Mouse (Mus musculus) midbrain, embryonic 11.5 days (tissue): ENCODE results near the gene Agfg1. TPM values are rescaled to one million over a fixed set of nuclear protein-coding genes. Genes with fewer than 3 reads are reported as not detected.
A peak's percentile ranks its signal among the peaks of the same experiment; 100 is the strongest.

ENCODE experiments used
- ATAC-seq: fragments of 200-750 bp; cut with Nextera tagmentation; 2 replicates; pipeline ENCODE4 v1.8.0; 2017; ENCODE audit warnings: moderate TSS enrichment, moderate library complexity; ENCODE audit not compliant: low FRiP score
- DNase-seq: peaks from one replicate; pipeline ENCODE4 v3.0.0; 2015; ENCODE audit warnings: low spot score; ENCODE audit errors: missing footprints
- H3K27ac ChIP-seq: fragments of 300-500 bp; sonication (generic); 2 replicates; pipeline ENCODE4 v1.5.1; 2014; ENCODE audit warnings: low read depth, low read length
- H3K27me3 ChIP-seq: fragments of 300-500 bp; sonication (generic); 2 replicates; pipeline ENCODE4 v1.6.1; 2014; ENCODE audit warnings: mild to moderate bottlenecking, low read length, moderate library complexity, mixed read lengths; ENCODE audit not compliant: control insufficient read depth, insufficient read depth
- H3K36me3 ChIP-seq: fragments of 300-500 bp; sonication (generic); 2 replicates; pipeline ENCODE4 v1.6.1; 2014; ENCODE audit warnings: mild to moderate bottlenecking, low read length, moderate library complexity, mixed read lengths; ENCODE audit not compliant: control insufficient read depth, insufficient read depth
- H3K4me1 ChIP-seq: fragments of 300-500 bp; sonication (generic); 2 replicates; pipeline ENCODE4 v1.6.1; 2014; ENCODE audit warnings: low read length; ENCODE audit not compliant: control insufficient read depth, insufficient read depth
- H3K4me2 ChIP-seq: fragments of 300-500 bp; sonication (generic); 2 replicates; pipeline ENCODE4 v1.6.1; 2014; ENCODE audit warnings: mild to moderate bottlenecking, moderate library complexity
- H3K4me3 ChIP-seq: fragments of 300-500 bp; sonication (generic); 2 replicates; pipeline ENCODE4 v1.5.1; 2014; ENCODE audit warnings: low read depth, low read length
- H3K9ac ChIP-seq: fragments of 300-500 bp; sonication (generic); 2 replicates; pipeline ENCODE4 v1.6.1; 2014; ENCODE audit warnings: low read length
- H3K9me3 ChIP-seq: fragments of 300-500 bp; sonication (generic); 2 replicates; pipeline ENCODE4 v1.6.1; 2016; ENCODE audit warnings: low read length; ENCODE audit not compliant: control insufficient read depth
- WGBS: fragments of 180-500 bp; shearing (Covaris S2); extraction: QIAGEN DNeasy Blood & Tissue Kit; methylation state at CpG from one replicate; pipeline ENCODE4 v1.1.7; 2014; 5-methylcytosine and 5-hydroxymethylcytosine counted together
- polyA plus RNA-seq: library from polyadenylated mRNA; unstranded; fragments of >200 nt; fragmentation: Nextera tagmentation; extraction: Ambion mirVana; gene quantifications from 2 replicates; pipeline ENCODE4 v1.2.1, GENCODE M21; 2014

Agfg1 gene
- polyA plus RNA-seq, 1 experiment from 2014 or later = 48.7 TPM

DNA sequence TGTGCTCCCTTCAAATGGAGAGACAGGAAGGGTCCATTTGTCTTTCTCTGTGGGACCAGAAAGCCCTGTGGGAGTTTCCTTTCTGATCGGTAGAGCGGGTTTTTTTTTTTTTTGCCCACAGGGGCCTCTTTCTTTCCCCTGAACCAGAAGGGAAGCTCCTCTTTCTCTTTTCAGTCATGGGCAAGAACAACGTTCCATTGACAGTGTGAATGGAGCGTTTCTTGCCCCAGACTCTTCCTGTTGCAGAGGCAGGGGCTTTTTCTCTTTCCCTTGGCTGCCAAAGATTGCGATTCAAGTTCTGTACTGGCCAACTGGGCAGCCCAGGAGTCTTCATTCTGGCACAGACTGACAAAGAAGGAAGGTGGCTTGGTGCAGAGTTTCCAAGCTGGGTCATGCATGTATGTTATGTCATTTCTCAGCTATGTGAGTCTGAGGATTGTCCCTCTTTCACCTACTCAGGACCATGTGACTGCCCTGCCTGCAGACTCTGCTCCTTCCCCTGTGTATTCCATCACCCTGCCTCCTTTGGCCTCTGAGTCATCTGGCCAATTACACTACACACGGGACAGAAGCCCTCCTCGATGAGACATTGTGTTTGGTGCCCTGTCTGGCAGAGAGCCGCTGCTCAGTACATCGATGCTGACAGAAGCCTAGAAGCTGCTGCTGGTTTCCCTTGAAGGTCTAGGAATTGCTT, 7.6 kb upstream of the Agfg1 start:
- WGBS = 78% methylated on average over 9 of the region's 9 CpGs
- no peak for ATAC-seq
- no peak overlapping the region for H3K27ac ChIP-seq

DNA sequence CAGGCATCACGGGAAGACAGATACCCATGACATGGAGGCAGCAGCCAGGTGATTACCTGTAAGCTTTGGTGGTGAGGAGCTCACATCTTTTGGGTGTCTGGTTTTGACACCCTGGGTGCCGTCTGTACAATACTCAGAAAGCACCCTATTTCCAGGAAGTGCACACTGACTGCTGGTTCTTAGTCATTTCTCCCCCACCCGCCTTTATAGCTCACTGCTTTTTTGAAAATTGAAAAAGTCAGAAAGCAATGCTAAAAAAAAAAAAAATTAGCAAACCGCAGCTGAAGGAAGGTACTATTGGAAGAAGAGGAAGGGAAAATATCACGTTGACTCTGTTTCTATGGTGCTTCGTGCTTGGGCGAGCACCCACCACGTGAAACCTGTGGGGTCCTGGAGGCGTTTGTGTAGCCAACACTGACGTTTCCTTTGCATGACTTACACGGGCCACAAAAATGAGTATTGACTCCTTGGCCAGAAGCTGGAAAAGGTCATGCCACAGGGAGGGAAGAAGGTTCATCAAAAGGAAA, 6.7 kb upstream of the Agfg1 start:
- H3K9ac ChIP-seq = no peak overlapping the region
- DNase-seq (no peak), ATAC-seq (no peak)
- H3K4me2 ChIP-seq = no peak overlapping the region
- H3K4me1 ChIP-seq = no peaks in the 10 kb centered on the region
- H3K9me3 ChIP-seq = no peaks in the 10 kb centered on the region
- 69% methylated on average over 11 of the region's 11 CpGs for WGBS
- H3K27ac ChIP-seq = no peak overlapping the region
- H3K4me3 ChIP-seq = no peak overlapping the region
- no peaks in the 10 kb centered on the region for H3K27me3 ChIP-seq
- no peaks in the 10 kb centered on the region for H3K36me3 ChIP-seq

More for the DNA sequence above, 7.6 kb upstream of the Agfg1 start:
- no peak overlapping the region for H3K4me3 ChIP-seq
- H3K36me3 ChIP-seq = no peaks in the 10 kb centered on the region
- no peaks in the 10 kb centered on the region for H3K9me3 ChIP-seq
- no peak overlapping the region for H3K9ac ChIP-seq
- no peak overlapping the region for H3K4me2 ChIP-seq
- no peaks in the 10 kb centered on the region for H3K27me3 ChIP-seq
- H3K4me1 ChIP-seq = no peaks in the 10 kb centered on the region
- no peak for DNase-seq

DNA sequence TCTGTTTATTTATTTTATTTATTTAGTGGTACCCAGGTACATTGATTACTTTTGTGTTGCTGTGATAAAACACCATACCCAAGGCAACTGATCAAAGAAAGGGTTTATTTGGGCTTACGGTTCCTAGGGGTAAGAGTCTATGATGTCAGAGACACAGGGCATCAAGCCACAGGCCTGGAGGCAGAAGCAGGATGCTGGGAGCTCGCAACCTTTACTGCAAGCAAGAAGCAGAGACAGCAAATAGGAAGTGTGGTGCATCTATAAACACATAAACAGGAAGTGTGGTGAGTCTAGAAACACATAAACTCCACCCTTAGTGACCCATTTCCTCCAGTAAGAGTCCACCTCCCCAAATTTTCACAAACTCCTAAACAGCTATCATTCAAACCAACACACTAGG, 5.8 kb upstream of the Agfg1 start:
- H3K4me2 ChIP-seq = no peak overlapping the region
- no peaks in the 10 kb centered on the region for H3K36me3 ChIP-seq
- H3K9me3 ChIP-seq = no peaks in the 10 kb centered on the region
- no peaks in the 10 kb centered on the region for H3K27me3 ChIP-seq
- H3K9ac ChIP-seq = no peak overlapping the region
- H3K4me1 ChIP-seq = no peaks in the 10 kb centered on the region
- DNase-seq (no peak), ATAC-seq (no peak)
- no peak overlapping the region for H3K27ac ChIP-seq
- no peak overlapping the region for H3K4me3 ChIP-seq
- WGBS = 87% methylated on average over 2 of the region's 2 CpGs

DNA sequence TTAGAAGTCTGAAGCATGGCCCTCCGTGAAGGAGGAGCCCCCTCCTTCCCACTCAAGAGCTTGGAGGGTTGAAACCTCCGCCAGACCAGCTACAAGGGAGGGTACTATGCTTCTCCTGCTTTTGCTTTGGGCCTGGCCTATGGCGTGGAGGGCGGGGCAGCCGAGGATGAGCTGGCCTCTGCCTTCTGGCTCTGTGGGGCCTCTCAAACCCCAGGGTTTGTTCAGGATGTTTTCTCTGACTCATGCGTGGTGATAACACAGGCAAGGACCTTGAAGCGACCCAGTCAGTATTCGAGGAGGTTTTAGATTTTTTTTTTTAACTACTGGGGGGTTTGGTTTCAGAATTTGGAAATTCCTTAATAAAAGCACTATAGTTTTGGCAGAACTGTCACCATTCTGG, 4.7 kb upstream of the Agfg1 start:
- Histone ChIP-seq H3K9ac (no peak overlapping the region), H3K27ac (no peak overlapping the region), H3K27me3 (no peaks in the 10 kb centered on the region), H3K4me2 (no peak overlapping the region), H3K36me3 (no peaks in the 10 kb centered on the region), H3K4me3 (no peak overlapping the region), H3K4me1 (0 out of 2 replicates have a peak, but pooled peaks cover 2% of the 10 kb centered on the region), H3K9me3 (no peaks in the 10 kb centered on the region)
- ATAC-seq (no peak), DNase-seq (no peak)
- WGBS = 72% methylated on average over 8 of the region's 8 CpGs

DNA sequence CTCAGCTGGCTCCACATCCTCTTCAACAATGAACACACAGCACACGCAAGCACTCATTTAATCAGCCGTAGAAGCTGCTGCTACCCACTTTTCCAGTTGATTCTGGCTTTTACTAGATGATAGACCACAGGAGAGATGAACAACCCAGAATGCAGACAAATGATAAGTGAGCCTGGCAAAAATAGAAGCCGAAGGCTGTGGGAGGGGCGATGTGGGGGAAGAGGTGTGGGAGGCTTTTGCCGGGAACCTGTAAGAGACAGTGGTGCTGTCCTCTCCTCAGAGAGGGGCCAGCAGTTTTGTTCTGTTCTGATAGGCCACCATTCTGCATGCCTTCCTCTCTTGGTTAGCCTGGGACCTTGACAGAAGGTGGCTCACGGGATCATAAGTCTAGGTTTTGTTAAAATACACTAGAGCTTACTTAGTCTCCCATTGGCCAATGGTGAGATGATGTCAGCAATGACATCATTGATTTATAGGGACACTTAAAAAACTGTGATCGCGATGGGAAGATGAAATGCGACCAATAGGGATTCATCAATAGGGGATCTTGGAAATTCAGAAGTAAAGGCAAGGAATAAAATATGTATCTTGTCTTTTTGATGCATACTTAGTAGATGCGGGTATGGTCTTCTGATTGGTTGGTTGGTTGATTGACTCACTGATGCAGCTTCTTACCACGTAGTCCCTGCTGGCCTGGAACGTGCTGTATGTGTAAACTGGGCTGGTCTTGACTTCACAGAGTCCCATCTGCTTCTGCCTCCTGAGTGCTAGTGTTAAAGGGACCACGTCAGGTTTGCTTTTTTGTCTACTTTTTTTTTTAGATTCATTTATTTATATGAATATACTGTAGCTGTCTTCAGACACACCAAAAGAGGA, 2.7 kb upstream of the Agfg1 start:
- H3K9me3 ChIP-seq = no peaks in the 10 kb centered on the region
- ATAC-seq (no peak), DNase-seq (no peak)
- H3K27me3 ChIP-seq = no peaks in the 10 kb centered on the region
- H3K4me2 ChIP-seq = no peak overlapping the region
- WGBS = 83% methylated on average over 13 of the region's 13 CpGs
- no peak overlapping the region for H3K9ac ChIP-seq
- H3K4me3 ChIP-seq = no peak overlapping the region
- no peak overlapping the region for H3K27ac ChIP-seq
- peaks cover 10% of the 10 kb centered on the region for H3K4me1 ChIP-seq
- H3K36me3 ChIP-seq = no peaks in the 10 kb centered on the region

DNA sequence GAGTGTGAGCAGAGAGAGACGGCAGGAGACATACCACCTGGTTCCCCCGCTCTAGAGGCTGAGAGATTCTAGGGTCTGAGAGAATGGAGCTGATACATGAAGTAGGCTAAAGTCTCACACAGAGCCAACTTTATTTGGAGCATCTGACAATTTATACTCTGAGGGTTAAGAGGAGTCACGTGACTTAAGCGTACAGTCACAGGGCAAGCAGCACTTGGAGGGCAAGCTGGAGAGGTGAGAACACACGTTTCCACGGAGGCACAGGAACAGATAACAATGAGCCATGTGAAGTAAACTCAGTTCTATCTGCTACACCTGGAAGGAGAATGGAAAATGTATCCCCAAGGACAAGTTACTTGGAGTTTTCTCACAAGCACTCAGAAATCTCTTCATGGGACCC, 1.7 kb upstream of the Agfg1 start:
- no peaks in the 10 kb centered on the region for H3K9me3 ChIP-seq
- no peak overlapping the region for H3K4me3 ChIP-seq
- H3K4me1 ChIP-seq = peaks cover 10% of the 10 kb centered on the region
- no peak overlapping the region for H3K27ac ChIP-seq
- 80% methylated on average over 6 of the region's 6 CpGs for WGBS
- H3K27me3 ChIP-seq = no peaks in the 10 kb centered on the region
- no peak for DNase-seq
- H3K36me3 ChIP-seq = no peaks in the 10 kb centered on the region
- no peak for ATAC-seq
- H3K9ac ChIP-seq = no peak overlapping the region
- H3K4me2 ChIP-seq = no peak overlapping the region

DNA sequence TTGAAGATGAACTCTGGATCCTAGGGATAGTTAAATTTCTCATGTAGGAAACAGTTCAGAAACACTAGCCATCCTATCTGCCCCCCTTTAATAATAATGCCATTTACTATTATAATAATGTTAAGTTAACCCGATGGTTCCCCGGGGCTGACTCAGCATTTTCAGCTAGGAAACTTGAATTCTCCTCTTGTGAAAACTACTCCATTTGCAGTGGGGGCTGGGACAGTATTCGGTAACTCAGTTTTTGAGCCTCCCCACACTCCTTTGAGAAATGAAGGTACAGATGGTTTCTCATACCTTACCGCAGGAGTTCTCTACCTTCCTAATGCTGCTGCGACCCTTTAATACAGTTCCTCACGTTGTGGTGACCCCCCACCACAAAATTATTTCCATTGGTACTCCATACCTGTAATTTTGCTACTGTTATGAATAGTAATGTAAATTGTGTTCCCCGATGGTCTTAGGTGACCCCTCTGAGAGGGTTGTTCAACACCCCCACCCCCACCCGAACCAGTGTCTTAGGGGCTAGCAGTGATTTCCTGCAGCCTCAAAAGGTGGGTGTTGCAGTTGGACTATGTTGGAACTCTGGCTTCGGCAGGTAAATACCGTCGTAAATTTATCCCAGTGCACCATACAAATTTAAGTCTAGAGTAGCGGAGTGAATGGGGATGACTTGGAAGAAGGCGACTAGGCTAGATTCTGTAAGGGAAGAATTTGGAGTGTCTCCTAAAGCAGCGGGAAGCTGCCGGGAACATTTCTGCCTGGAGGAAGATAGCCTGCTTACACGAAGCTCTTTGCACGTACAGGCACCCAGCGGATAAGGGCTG, 601 bp upstream of the Agfg1 start:
- 34% methylated on average over 18 of the region's 18 CpGs for WGBS
- Histone ChIP-seq H3K36me3 (no peaks in the 10 kb centered on the region), H3K4me2 (peak overlapping the region; percentile 57), H3K4me3 (peak overlapping the region; percentile 99), H3K27me3 (no peaks in the 10 kb centered on the region), H3K27ac (no peak overlapping the region), H3K4me1 (peaks cover 10% of the 10 kb centered on the region), H3K9ac (peak overlapping the region; percentile 97), H3K9me3 (no peaks in the 10 kb centered on the region)
- ATAC-seq (peak; percentile 51), DNase-seq (no peak)

DNA sequence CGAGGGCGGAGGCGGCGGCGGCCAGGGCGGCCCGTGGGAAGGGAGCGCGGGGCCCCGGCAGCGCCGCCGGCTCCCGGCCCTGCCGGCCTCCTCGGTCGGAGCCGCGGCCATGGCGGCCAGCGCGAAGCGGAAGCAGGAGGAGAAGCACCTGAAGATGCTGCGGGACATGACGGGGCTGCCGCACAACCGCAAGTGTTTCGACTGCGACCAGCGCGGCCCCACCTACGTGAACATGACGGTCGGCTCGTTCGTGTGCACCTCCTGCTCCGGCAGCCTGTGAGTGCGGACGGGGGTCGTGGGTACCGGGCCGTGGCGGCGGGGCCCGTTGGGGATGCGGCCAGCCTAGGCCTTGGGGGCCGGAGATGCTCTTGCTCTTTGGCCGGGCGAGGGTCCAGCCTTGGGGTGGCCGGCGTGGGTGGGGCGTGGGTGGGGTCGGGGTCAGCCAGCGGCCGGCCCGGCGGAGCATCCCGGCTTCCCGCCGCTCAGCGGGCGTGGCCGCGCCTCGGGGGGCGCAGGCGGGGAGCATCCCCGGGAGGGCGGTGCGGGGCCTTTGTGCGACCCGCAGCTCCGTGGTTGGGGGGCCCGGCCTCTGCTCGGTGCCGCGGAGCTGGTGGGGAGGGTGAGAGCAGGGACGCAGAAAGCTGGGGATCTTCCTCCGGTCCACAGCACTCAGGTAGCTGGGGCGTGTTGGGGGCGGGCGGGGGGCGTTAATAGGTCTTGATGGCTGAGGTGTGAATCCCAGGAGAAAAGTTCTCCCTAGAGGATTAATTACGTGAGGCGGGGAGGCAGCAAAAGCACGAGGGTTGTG, 535 bp downstream of the Agfg1 start:
- peak; percentile 85 for DNase-seq
- WGBS = under 1% methylated on average over 71 of the region's 86 CpGs

More for the DNA sequence above, 535 bp downstream of the Agfg1 start:
- H3K9me3 ChIP-seq = no peaks in the 10 kb centered on the region
- H3K4me3 ChIP-seq = peak overlapping the region; percentile 99
- H3K27me3 ChIP-seq = no peaks in the 10 kb centered on the region
- H3K4me2 ChIP-seq = peak overlapping the region; percentile 75
- peak; percentile 82 for ATAC-seq
- H3K27ac ChIP-seq = peak overlapping the region; percentile 73; the same call in 1 of the 2 replicates
- peak overlapping the region; percentile 97 for H3K9ac ChIP-seq
- no peaks in the 10 kb centered on the region for H3K36me3 ChIP-seq
- peaks cover 10% of the 10 kb centered on the region for H3K4me1 ChIP-seq
